Mouse (Mus musculus) megakaryocyte, embryonic 14.5 days (primary cell): ENCODE measurements around the gene Coro6.

Experiments used
- FLI1 ChIP-seq: IDR thresholded peaks from 2 replicates; pipeline ENCODE4 v1.6.1; 2012; ENCODE audit warnings: low read length, inconsistent platforms, mixed read lengths
- GATA1 ChIP-seq: IDR thresholded peaks from 3 replicates; pipeline ENCODE4 v1.6.1; 2012; ENCODE audit warnings: mixed read lengths, low read length, inconsistent platforms, borderline replicate concordance

- TF ChIP-seq GATA1: no peak
- TF ChIP-seq FLI1: no peak
Observed at GRCm38 (mm10) chr11:77518051-77518798, 56.0 kb downstream of the Coro6 start.
